Mouse (Mus musculus) stomach, postnatal 0 days (tissue): ENCODE data around the gene Spry1.

Experiments used
- CTCF ChIP-seq: IDR thresholded peaks from 2 replicates; pipeline ENCODE4 v1.5.1; 2016; ENCODE audit warnings: antibody characterized with exemption, low read depth, mild to moderate bottlenecking, moderate library complexity
- EP300 ChIP-seq: optimal IDR thresholded peaks from 2 replicates; pipeline ENCODE3; 2016; ENCODE audit warnings: antibody characterized with exemption

GRCm38 (mm10) chr3:37666291-37667118 is 26.8 kb downstream of the Spry1 start:
- TF ChIP-seq CTCF (no peak), EP300 (no peak)
